Comparison of ENCODE assay signal across 23 mouse cellular contexts in genomic region chr17:90857225-90857624, GRCm38 (mm10).
DNase-seq lines count a peak whose midpoint lies in the region; ATAC-seq and TF ChIP-seq lines count a peak whose summit lies in the region.
"Had no signal": no experiment of that assay in that cellular context is flagged by ENCODE, and none has a peak within 500 bp of the region (broad histone marks: within the 10 kb centered on the region; RNA-seq: fewer than 3 reads in every experiment).

No protein-coding gene starts in this region.

- H3K9me3 ChIP-seq in hindbrain, embryonic 12.5 days (replicated peaks) = no peaks in the 10 kb centered on the region
- H3K9me3 ChIP-seq in hindbrain, embryonic 10.5 days = no peaks in the 10 kb centered on the region
- no peaks in the 10 kb centered on the region for H3K9me3 ChIP-seq in midbrain, embryonic 13.5 days
- no peaks in the 10 kb centered on the region for H3K9me3 ChIP-seq in lung, postnatal 0 days (ENCODE audit: low read length)
- H3K9me3 ChIP-seq: embryonic facial prominence, embryonic 15.5 days; forebrain, embryonic 12.5 days; heart, embryonic 15.5 days; kidney, embryonic 15.5 days; lung, embryonic 15.5 days; stomach, embryonic 15.5 days had no signal

- no peak for TF ChIP-seq CTCF in lung, postnatal 0 days (IDR thresholded peaks at IDR 0.05)

- TF ChIP-seq EP300 in lung, postnatal 0 days (IDR thresholded peaks at IDR 0.05) = no peak

- H3K4me2 ChIP-seq in hindbrain, embryonic 12.5 days (replicated peaks) = no peak overlapping the region
- H3K4me2 ChIP-seq in midbrain, embryonic 13.5 days (replicated peaks) = no peak overlapping the region
- H3K4me2 ChIP-seq in lung, postnatal 0 days (replicated peaks; ENCODE audit: low read depth, low read length) = no peak overlapping the region
- H3K4me2 ChIP-seq: embryonic facial prominence, embryonic 15.5 days; forebrain, embryonic 12.5 days; heart, embryonic 15.5 days; kidney, embryonic 15.5 days; lung, embryonic 15.5 days; stomach, embryonic 15.5 days had no signal

- no peak for DNase-seq in hindbrain, embryonic 10.5 days (ENCODE audit: low spot score)
- DNase-seq in retina, postnatal 1 day = peak; percentile 35
- no peak for DNase-seq in retina, embryonic 14.5 days (ENCODE audit: low spot score)
- no peak for DNase-seq in lung, postnatal 0 days (ENCODE audit: low spot score)
- DNase-seq: adrenal gland, adult 8-10 months; cerebellum, postnatal 14 days; embryo, embryonic 11 days; gastrocnemius, postnatal 36 days; heart, postnatal 4 days; right cerebral cortex, postnatal 25 days had no signal

- H3K27ac ChIP-seq in hindbrain, embryonic 12.5 days = peak overlapping the region; percentile 23; the same call in 1 of the 2 replicates
- H3K27ac ChIP-seq in hindbrain, embryonic 10.5 days = no peak overlapping the region
- peak overlapping the region; percentile 65 for H3K27ac ChIP-seq in midbrain, embryonic 13.5 days
- no peak overlapping the region for H3K27ac ChIP-seq in lung, postnatal 0 days (ENCODE audit: low read length)
- H3K27ac ChIP-seq: embryonic facial prominence, embryonic 15.5 days; forebrain, embryonic 12.5 days; heart, embryonic 15.5 days; kidney, embryonic 15.5 days; liver, embryonic 14.5 days; lung, embryonic 15.5 days; macrophage; stomach, embryonic 15.5 days had no signal

- 52% methylated on average over 2 of the region's 2 CpGs for WGBS in hindbrain, embryonic 12.5 days
- WGBS in hindbrain, embryonic 10.5 days = 58% methylated on average over 2 of the region's 2 CpGs
- 49% methylated on average over 2 of the region's 2 CpGs for WGBS in midbrain, embryonic 13.5 days
- WGBS in lung, postnatal 0 days = 53% methylated on average over 2 of the region's 2 CpGs

- no peak overlapping the region for H3K4me3 ChIP-seq in hindbrain, embryonic 12.5 days
- H3K4me3 ChIP-seq in hindbrain, embryonic 10.5 days = no peak overlapping the region
- no peak overlapping the region for H3K4me3 ChIP-seq in midbrain, embryonic 13.5 days (replicated peaks)
- H3K4me3 ChIP-seq in lung, postnatal 0 days (ENCODE audit: low read depth, low read length) = no peak overlapping the region
- H3K4me3 ChIP-seq: embryonic facial prominence, embryonic 15.5 days; forebrain, embryonic 12.5 days; heart, embryonic 15.5 days; kidney, embryonic 15.5 days; lung, embryonic 15.5 days; stomach, embryonic 15.5 days had no signal

- peaks cover 10% of the 10 kb centered on the region for H3K4me1 ChIP-seq in hindbrain, embryonic 12.5 days
- H3K4me1 ChIP-seq in hindbrain, embryonic 10.5 days (replicated peaks) = peaks cover 4% of the 10 kb centered on the region; the same call in 1 of the 2 replicates
- H3K4me1 ChIP-seq in midbrain, embryonic 13.5 days (replicated peaks) = peaks cover 11% of the 10 kb centered on the region
- H3K4me1 ChIP-seq in lung, postnatal 0 days (ENCODE audit: insufficient read depth, low read depth, low read length) = no peaks in the 10 kb centered on the region
- H3K4me1 ChIP-seq: embryonic facial prominence, embryonic 15.5 days; heart, embryonic 15.5 days; kidney, embryonic 15.5 days; lung, embryonic 15.5 days; stomach, embryonic 15.5 days had no signal

- no peaks in the 10 kb centered on the region for H3K36me3 ChIP-seq in hindbrain, embryonic 12.5 days
- no peaks in the 10 kb centered on the region for H3K36me3 ChIP-seq in hindbrain, embryonic 10.5 days
- H3K36me3 ChIP-seq in midbrain, embryonic 13.5 days = no peaks in the 10 kb centered on the region
- no peaks in the 10 kb centered on the region for H3K36me3 ChIP-seq in lung, postnatal 0 days (ENCODE audit: insufficient read depth, low read length)
- H3K36me3 ChIP-seq: embryonic facial prominence, embryonic 15.5 days; forebrain, embryonic 12.5 days; heart, embryonic 15.5 days; kidney, embryonic 15.5 days; lung, embryonic 15.5 days; stomach, embryonic 15.5 days had no signal

- ATAC-seq in hindbrain, embryonic 12.5 days (ENCODE audit: low FRiP score) = 0 out of 2 replicates have a peak, but pooled peaks have one; percentile 16
- no peak for ATAC-seq in midbrain, embryonic 13.5 days
- ATAC-seq in lung, postnatal 0 days = no peak
- no peak for ATAC-seq in erythroid progenitor cell, adult 5-6 weeks (replicated peaks; ENCODE audit: low FRiP score, poor library complexity, severe bottlenecking)
- ATAC-seq: intestine, postnatal 0 days; Patski had no signal

- no peaks in the 10 kb centered on the region for H3K27me3 ChIP-seq in hindbrain, embryonic 12.5 days
- no peaks in the 10 kb centered on the region for H3K27me3 ChIP-seq in hindbrain, embryonic 10.5 days (ENCODE audit: insufficient read depth, poor library complexity, severe bottlenecking)
- H3K27me3 ChIP-seq in midbrain, embryonic 13.5 days = no peaks in the 10 kb centered on the region
- H3K27me3 ChIP-seq in lung, postnatal 0 days (replicated peaks; ENCODE audit: insufficient read depth, low read length) = no peaks in the 10 kb centered on the region
- H3K27me3 ChIP-seq: embryonic facial prominence, embryonic 15.5 days; forebrain, embryonic 12.5 days; heart, embryonic 15.5 days; kidney, embryonic 15.5 days; lung, embryonic 15.5 days; Patski; stomach, embryonic 15.5 days had no signal

- H3K9ac ChIP-seq in hindbrain, embryonic 12.5 days = no peak overlapping the region
- no peak overlapping the region for H3K9ac ChIP-seq in midbrain, embryonic 13.5 days (replicated peaks)
- no peak overlapping the region for H3K9ac ChIP-seq in lung, postnatal 0 days (replicated peaks; ENCODE audit: low read depth)
- H3K9ac ChIP-seq: embryonic facial prominence, embryonic 15.5 days; forebrain, embryonic 12.5 days; heart, embryonic 15.5 days; kidney, embryonic 15.5 days; liver, embryonic 14.5 days; lung, embryonic 15.5 days; stomach, embryonic 15.5 days had no signal

Comparison
In these comparisons a context has a peak if more than half of its experiments do, and no peak if none do; other contexts are left out.
1. H3K27ac ChIP-seq: peak in hindbrain, embryonic 12.5 days (single experiment) and midbrain, embryonic 13.5 days (single experiment); none in hindbrain, embryonic 10.5 days (single experiment) and lung, postnatal 0 days (single experiment).